Mouse (Mus musculus): ENCODE data around the gene L3mbtl3.

The L3mbtl3 gene

GRCm38 (mm10) chr10:26375790-26376545 is at the start of gene L3mbtl3:
TSS of gene L3mbtl3 (minus strand) at chr10:26375971.
- DNase-seq (ENCODE audit: low spot score in 2 of 2), result peak; percentile 72 to 84

- no peak for DNase-seq (ENCODE audit: low spot score in 2 of 2)
These were observed 45.4 kb upstream of the L3mbtl3 start for GRCm38 (mm10) chr10:26421168-26421567.

- DNase-seq (ENCODE audit: low spot score in 2 of 2), result no peak
These were observed 12.9 kb upstream of the L3mbtl3 start for GRCm38 (mm10) chr10:26388656-26389055.

GRCm38 (mm10) chr10:26377332-26377602 is 1.5 kb upstream of the L3mbtl3 start:
- DNase-seq (ENCODE audit: low spot score in 2 of 2), result no peak

GRCm38 (mm10) chr10:26376546-26377331 is 968 bp upstream of the L3mbtl3 start:
- DNase-seq (ENCODE audit: low spot score in 2 of 2), result no peak

GRCm38 (mm10) chr10:26375351-26375751 is 420 bp downstream of the L3mbtl3 start:
- DNase-seq (ENCODE audit: low spot score in 2 of 2), result peak in 1 of 2 experiments; percentile 2

GRCm38 (mm10) chr10:26374436-26375311 is 1.1 kb downstream of the L3mbtl3 start:
- peak; percentile 45 to 51 for DNase-seq (ENCODE audit: low spot score in 2 of 2)

- peak; percentile 62 to 69 for DNase-seq (ENCODE audit: low spot score in 2 of 2)
These were observed 1.8 kb downstream of the L3mbtl3 start for GRCm38 (mm10) chr10:26373951-26374435.

GRCm38 (mm10) chr10:26372940-26373931 is 2.5 kb downstream of the L3mbtl3 start:
- DNase-seq (ENCODE audit: low spot score in 2 of 2), result peak; percentile 72 to 83

GRCm38 (mm10) chr10:26371416-26371815 is 4.4 kb downstream of the L3mbtl3 start:
- peak in 1 of 2 experiments; percentile 3 for DNase-seq (ENCODE audit: low spot score in 2 of 2)

GRCm38 (mm10) chr10:26364942-26365341 is 10.8 kb downstream of the L3mbtl3 start:
- no peak for DNase-seq (ENCODE audit: low spot score in 2 of 2)

GRCm38 (mm10) chr10:26364326-26364856 is 11.4 kb downstream of the L3mbtl3 start:
- DNase-seq (ENCODE audit: low spot score in 2 of 2), result no peak

GRCm38 (mm10) chr10:26363605-26364004 is 12.2 kb downstream of the L3mbtl3 start:
- DNase-seq (ENCODE audit: low spot score in 2 of 2), result no peak

GRCm38 (mm10) chr10:26358798-26359197 is 17.0 kb downstream of the L3mbtl3 start:
- no peak for DNase-seq (ENCODE audit: low spot score in 2 of 2)

- no peak for DNase-seq (ENCODE audit: low spot score in 2 of 2)
These were observed 17.5 kb downstream of the L3mbtl3 start for GRCm38 (mm10) chr10:26358231-26358630.

GRCm38 (mm10) chr10:26353781-26354180 is 22.0 kb downstream of the L3mbtl3 start:
- no peak for DNase-seq (ENCODE audit: low spot score in 2 of 2)

- no peak for DNase-seq (ENCODE audit: low spot score in 2 of 2)
These were observed 24.5 kb downstream of the L3mbtl3 start for GRCm38 (mm10) chr10:26351129-26351738.

GRCm38 (mm10) chr10:26350153-26350552 is 25.6 kb downstream of the L3mbtl3 start:
- DNase-seq (ENCODE audit: low spot score in 2 of 2), result no peak

GRCm38 (mm10) chr10:26347614-26348013 is 28.2 kb downstream of the L3mbtl3 start:
- no peak for DNase-seq (ENCODE audit: low spot score in 2 of 2)

GRCm38 (mm10) chr10:26345879-26346278 is 29.9 kb downstream of the L3mbtl3 start:
- DNase-seq (ENCODE audit: low spot score in 2 of 2), result no peak

Data from urinary bladder, postnatal 36 days (tissue).